Mouse (Mus musculus) megakaryocyte-erythroid progenitor cell, adult 5-6 weeks (primary cell): ENCODE measurements around the gene F830045P16Rik. TPM values are rescaled to one million over a fixed set of nuclear protein-coding genes. Genes with fewer than 3 reads are reported as not detected.
A peak's percentile ranks its signal among the peaks of the same experiment; 100 is the strongest.
"Not testable (repeated sequence)": the region's sequence is repeated elsewhere in the genome, so short reads cannot be mapped to it uniquely, and the experiment has no call there.

Experiments used
- ATAC-seq: replicated peaks from 2 replicates; pipeline ENCODE4 v1.8.0; 2016; ENCODE audit warnings: mild to moderate bottlenecking, inconsistent platforms; ENCODE audit not compliant: severe bottlenecking, poor library complexity, low FRiP score, low TSS enrichment
- total RNA-seq, 2 experiments: library from RNA; stranded (forward) in 1 of 2; stranded (reverse) in 1 of 2; fragments of 200-1000, 215-1000 nt in 1 of 2; fragments of >200 nt in 1 of 2; fragmentation: Nextera tagmentation in 1 of 2; gene quantifications; 2 replicates each; pipeline ENCODE4 v1.2.3; 2014 to 2017

The F830045P16Rik gene
- total RNA-seq, 2 experiments from 2014 or later: 0.52 TPM; not detected in 1

DNA sequence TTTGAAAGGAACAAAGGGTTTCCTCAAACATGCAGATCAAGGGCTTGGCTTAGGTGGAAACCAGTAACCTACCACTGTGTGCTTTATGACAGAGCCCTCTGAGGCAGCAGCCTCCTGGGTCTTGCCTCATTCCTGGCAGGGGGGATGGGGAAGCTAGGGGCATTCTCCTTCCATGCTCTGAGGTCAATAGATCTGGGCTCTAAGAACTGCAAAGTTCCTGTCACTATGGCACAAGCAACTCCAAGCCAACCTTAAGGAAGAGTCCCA is 22.1 kb downstream of the F830045P16Rik start:
- no peak for ATAC-seq

DNA sequence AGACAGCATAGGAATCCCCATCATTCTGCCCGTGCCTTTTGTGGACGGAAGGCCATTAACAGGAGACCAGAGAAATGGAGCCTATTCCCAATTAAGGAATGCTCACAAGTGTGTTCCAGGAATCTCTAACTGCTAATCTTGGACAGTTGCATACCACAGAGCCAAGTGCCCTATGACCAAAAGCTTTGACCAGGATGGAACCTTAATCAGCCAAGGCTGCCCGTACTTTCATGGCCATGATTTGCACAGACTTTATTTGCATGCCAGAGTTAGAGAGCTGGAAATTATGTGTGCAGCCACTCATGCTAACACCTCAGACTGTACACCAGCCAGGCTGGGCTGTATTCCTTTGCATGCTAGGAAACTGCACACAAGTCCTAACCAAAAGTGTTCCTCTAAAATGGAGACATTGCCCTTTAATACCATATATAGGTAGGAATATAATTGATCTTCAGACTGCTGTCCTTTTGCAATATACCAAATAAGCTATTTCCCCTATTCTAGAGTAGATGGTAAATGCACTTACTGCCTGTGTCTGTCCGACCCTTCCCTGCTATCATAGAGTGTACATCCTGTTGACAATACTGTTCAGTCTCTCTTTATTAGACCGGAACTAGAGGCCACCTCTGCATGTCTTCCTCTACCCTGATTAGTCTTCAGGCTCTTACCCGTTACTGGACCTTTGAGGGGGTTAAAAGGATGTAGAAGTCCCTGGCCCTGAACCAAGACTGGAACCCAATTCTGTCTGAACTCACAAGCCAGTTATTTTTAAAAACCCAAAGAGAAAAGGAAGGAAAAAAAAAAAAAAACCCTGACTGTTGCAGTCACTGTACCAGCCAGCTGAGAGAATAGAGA is 22.6 kb downstream of the F830045P16Rik start:
- ATAC-seq: no peak

- not testable (repeated sequence) for ATAC-seq
These were observed 24.3 kb downstream of the F830045P16Rik start for GRCm38 (mm10) chr2:129512147-129512546.

- ATAC-seq: no peak
These were observed 33.8 kb downstream of the F830045P16Rik start for GRCm38 (mm10) chr2:129502641-129503040.

DNA sequence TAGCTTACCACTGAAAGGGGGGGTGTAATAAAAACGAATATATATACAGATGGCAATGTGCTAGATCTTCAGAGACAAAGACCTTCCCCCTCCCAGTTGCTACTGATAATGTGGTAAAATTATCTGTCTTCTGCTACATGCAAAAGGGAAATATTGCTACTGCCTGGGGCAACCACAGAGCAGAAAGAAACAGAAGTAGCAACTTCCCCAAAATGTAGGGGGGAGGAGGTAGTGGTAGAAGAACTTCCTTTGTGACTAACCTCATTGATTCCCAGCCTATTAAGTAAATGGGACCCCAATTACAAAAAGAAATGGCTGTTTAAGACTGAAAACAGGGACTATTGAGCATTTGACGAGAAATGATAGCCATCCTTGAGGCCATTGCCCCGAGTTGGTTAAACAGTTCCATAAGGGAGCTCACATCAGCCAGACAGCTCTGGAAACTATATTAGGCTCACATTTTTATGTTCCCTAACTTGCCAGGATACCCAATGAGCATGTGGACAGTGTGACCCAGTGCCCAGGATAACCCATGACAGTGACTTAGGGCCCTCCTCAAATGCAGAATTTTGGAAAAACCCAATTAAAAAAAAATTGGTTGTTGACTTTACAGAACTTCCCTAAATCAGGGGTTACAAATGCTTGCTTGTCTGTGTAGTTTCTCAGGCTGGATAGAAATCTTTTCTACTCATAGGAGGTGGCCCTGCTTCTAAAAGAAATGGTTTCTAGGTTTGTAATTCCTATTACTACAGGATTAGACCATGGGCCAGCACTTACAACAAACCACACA is 46.7 kb downstream of the F830045P16Rik start:
- peak; percentile 59; the same call in 1 of the 2 replicates for ATAC-seq

GRCm38 (mm10) chr2:129483150-129483549 is 53.3 kb downstream of the F830045P16Rik start:
- ATAC-seq: peak; percentile 57; the same call in 1 of the 2 replicates

- no peak for ATAC-seq
These were observed 64.5 kb downstream of the F830045P16Rik start for GRCm38 (mm10) chr2:129471905-129472304.

DNA sequence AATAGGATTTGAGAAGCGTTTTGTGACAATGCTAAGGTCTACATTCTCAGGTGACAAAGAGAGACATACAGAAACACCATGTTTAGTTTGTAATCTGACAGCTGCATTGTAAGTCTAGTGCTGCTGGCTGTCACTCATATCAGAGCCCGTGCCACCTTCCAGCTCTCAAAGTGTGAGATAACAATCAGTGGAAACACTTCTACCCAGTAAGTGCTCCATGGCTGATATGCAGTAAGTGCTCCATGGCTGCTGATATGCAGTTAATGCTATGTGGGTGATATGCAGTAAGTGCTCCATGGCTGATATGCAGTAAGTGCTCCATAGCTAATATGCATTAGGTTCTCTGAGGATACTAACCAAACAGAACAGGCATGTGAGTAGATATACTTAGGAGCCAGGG is 65.6 kb downstream of the F830045P16Rik start:
- ATAC-seq: peak; percentile 63; the same call in 1 of the 2 replicates

DNA sequence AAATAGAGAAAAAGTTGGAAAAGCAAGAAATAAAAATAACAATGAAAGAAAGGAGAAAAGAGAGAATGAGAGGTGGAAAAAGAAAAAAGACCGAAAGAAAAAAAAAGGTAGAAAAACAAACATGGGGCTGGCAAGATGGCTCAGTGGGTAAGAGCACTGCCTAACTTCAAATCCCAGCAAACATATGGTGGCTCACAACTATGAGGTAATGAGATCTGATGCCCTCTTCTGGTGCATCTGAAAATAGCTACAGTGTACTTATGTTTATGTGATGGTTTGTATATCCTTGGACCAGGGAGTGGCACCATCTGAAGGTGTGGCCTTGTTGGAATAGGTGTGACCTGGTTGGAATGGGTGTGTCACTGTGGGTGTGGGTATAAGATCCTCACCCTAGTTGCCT is 97.6 kb downstream of the F830045P16Rik start:
- peak; percentile 68; the same call in 1 of the 2 replicates for ATAC-seq

DNA sequence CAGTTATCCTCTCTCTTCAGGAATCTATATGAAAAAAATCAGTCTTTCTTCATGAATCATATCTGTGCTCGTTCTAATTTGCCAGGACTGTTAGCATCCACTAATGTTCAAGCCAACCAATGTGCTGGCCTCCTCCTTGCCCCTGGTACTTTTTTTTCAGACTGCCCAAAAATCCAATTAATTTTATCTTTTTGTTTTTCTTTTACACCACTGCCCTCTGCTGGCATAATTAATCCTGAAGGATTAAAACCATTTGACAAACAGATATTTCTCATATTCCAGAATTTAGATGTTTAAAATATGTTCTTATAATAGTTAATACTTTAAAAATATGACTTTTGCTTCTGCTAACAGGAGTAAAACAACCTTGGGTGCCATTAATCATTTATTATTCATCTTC is 101.2 kb downstream of the F830045P16Rik start:
- no peak for ATAC-seq

DNA sequence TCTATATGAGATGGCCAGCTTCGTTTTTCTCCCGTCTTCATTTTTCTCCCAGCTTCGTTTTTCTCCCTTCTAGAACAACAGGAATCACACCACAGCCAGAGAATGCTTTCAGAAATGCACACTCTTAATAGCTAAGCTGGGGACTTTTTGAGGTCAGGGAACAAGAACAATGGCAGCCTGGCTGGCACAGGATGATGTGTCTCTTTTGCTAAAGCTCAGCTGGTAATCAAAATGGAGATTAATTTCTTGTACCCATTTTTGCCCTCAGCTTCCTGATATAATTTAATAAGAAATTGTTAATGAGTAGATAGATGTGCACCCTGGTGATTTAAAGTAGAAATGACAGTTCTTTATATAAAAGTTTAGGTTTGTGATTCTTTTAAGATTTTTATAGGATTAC is 112.7 kb downstream of the F830045P16Rik start:
- ATAC-seq: no peak

GRCm38 (mm10) chr2:129420897-129421561 is 115.4 kb downstream of the F830045P16Rik start:
- peak; percentile 97 for ATAC-seq

- no peak for ATAC-seq
These were observed 117.0 kb downstream of the F830045P16Rik start for GRCm38 (mm10) chr2:129419361-129419880.

DNA sequence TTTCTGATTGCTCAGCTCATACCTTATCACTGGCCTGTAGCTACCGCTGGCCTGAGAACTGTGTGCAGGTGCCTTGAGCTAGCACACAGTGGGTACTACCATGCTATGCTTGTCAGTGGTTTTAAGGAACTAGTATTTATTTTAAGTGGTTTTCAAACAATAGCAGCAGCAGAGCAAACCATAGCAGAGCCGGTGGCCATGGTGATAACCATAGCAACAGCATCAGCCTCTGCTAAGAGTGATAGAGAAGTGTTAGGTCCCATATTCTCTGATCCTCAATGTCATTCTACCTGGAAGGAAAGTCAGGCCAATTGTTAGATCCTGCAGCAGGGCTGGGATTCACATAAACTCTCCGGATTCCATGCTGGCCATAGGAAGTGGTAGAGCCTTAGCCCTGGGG is 121.8 kb downstream of the F830045P16Rik start:
- ATAC-seq: no peak

GRCm38 (mm10) chr2:129413488-129413887 is 122.9 kb downstream of the F830045P16Rik start:
- peak; percentile 37; the same call in 1 of the 2 replicates for ATAC-seq

DNA sequence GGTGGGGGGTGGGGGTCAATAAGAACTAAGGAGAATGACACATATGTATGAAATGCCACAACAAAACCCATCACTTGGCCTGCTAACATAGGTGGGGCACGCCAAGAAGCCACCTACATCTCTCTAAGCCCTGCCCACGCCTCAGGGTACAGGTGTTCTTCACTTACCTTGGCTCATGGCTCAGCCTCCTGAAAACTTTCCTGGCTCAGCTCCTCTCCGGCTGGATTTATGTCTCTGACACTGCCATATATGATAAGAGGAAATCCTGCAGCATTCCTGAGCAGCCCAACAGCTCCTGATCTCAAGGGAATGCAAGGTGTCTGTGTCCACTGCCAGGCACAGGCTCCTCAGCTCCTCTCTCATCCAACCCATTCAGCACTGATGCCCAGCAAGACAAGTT is 124.8 kb downstream of the F830045P16Rik start:
- ATAC-seq: no peak

- ATAC-seq: no peak
These were observed 126.1 kb downstream of the F830045P16Rik start for GRCm38 (mm10) chr2:129410344-129410743.

DNA sequence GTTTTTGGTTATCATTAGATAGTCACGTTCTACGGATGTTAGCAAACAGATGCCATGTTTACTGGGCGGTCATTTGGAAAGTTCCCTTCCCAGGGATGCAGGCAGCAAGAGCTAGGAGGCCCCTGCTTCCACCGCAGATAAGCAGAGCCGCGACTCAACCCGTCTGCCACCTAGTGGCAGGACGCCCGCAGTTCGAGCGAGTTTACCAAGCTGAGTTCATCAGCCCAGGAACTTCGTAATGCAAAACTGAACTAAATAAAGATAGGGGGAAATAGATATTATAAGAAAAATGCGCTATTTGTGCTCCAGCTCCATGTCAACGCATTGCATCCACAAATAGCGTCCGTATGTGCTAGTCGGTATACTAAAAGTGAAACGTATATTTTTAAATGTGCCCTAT is 127.9 kb downstream of the F830045P16Rik start:
- ATAC-seq: peak; percentile 96
